Mouse (Mus musculus): ENCODE measurements at regions not wholly inside any gene's neighbourhood (a gene's known extent, or its start where the extent isn't known, plus 50 kb on each side); places are given as distances from the start of the nearest gene placed in this dataset.
"Not testable (repeated sequence)": the region's sequence is repeated elsewhere in the genome, so short reads cannot be mapped to it uniquely, and the experiment has no call there.

- DNase-seq (ENCODE audit: low read depth), result no peak
Measured at GRCm38 (mm10) chr4:94397284-94397683, 159.1 kb upstream of the Gm10306 start.

GRCm38 (mm10) chr4:94406922-94407321, 149.4 kb upstream of the Gm10306 start:
- DNase-seq (ENCODE audit: low read depth), result no peak

- no peak for DNase-seq (ENCODE audit: low read depth)
Measured at GRCm38 (mm10) chr4:94407503-94407902, 148.8 kb upstream of the Gm10306 start.

- no peak for DNase-seq (ENCODE audit: low read depth)
Measured at GRCm38 (mm10) chr4:94412661-94413060, 143.7 kb upstream of the Gm10306 start.

GRCm38 (mm10) chr4:94425525-94425924, 130.8 kb upstream of the Gm10306 start:
- DNase-seq (ENCODE audit: low read depth), result not testable (repeated sequence)

- DNase-seq (ENCODE audit: low read depth), result no peak
Measured at GRCm38 (mm10) chr4:94427581-94427980, 128.8 kb upstream of the Gm10306 start.

GRCm38 (mm10) chr4:94432005-94432404, 124.3 kb upstream of the Gm10306 start:
- DNase-seq (ENCODE audit: low read depth), result no peak

- DNase-seq (ENCODE audit: low read depth), result no peak
Measured at GRCm38 (mm10) chr4:94437717-94438435, 118.5 kb upstream of the Gm10306 start.

GRCm38 (mm10) chr4:94439159-94439836, 117.0 kb upstream of the Gm10306 start:
- no peak for DNase-seq (ENCODE audit: low read depth)

GRCm38 (mm10) chr4:94446604-94447003, 109.7 kb upstream of the Gm10306 start:
- no peak for DNase-seq (ENCODE audit: low read depth)

All from c-Kit-positive CD71-positive TER-119-negative erythroid progenitor cells, embryonic 14.5 days (primary cell).